Mouse (Mus musculus) ZHBTc4 (cell line): Measurements from ENCODE around the gene Trmt112.
A peak's percentile ranks its signal among the peaks of the same experiment; 100 is the strongest.
"Not testable (repeated sequence)": the region's sequence is repeated elsewhere in the genome, so short reads cannot be mapped to it uniquely, and the experiment has no call there.

Experiments used
- DNase-seq: peaks from one replicate; pipeline ENCODE4 v3.0.0-alpha.2; 2011; ENCODE audit warnings: low read depth, low spot score

Gene Trmt112

GRCm38 (mm10) chr19:6909507-6910289 is at the start of gene Trmt112, which contains the start of gene Prdx5:
Gene Trmt112, plus strand, starts transcription at chr19:6909698.
Gene Prdx5, minus strand, starts transcription at chr19:6910106.
- peak; percentile 95 for DNase-seq

DNA sequence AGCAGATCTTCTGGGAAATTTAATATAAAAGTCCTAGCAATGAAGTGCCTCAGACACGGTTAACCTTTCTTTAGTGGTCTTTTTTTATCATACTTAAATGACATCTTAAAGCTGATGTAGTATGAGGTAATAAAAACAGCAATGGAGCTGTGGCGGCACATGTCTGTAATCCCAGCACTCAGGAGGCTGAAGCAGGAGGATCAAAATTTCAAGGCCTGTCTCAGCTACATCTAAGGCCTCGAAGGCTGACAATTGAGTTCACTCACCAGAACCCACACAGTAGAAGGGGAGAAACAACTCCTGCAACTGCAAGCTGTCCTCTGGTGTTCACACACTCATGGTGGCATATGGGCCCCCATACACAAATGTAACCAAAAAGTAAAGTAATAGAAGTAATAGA is 49.5 kb upstream of the Trmt112 start:
- DNase-seq = no peak

- DNase-seq = no peak
Measured at GRCm38 (mm10) chr19:6860706-6861105, 48.8 kb upstream of the Trmt112 start.

- DNase-seq = no peak
Measured at GRCm38 (mm10) chr19:6861451-6861850, 48.0 kb upstream of the Trmt112 start.

- DNase-seq = no peak
Measured at GRCm38 (mm10) chr19:6869355-6869754, 40.1 kb upstream of the Trmt112 start.

GRCm38 (mm10) chr19:6871574-6872271 is 37.8 kb upstream of the Trmt112 start:
- peak; percentile 77 for DNase-seq

- DNase-seq = no peak
Measured at GRCm38 (mm10) chr19:6872701-6873100, 36.8 kb upstream of the Trmt112 start.

DNA sequence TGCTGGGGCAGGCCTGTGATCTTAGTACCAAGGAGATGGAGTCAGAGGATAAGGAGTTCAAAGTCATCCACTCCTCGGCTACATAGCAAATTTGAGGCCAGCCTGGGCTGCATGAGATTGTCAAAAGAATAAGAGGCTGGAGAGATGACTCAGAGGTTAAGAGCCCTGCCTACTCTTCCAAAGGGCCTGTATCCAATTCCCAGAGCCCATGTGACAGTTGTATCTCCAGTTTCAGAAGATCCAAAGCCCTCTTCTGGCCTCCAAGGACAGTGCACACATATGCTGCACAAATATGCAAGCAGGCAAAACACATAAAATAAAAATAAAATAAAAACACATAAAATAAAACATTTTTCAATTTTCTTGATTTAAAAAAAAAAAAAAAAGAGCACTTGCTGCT is 35.2 kb upstream of the Trmt112 start:
- DNase-seq = no peak

DNA sequence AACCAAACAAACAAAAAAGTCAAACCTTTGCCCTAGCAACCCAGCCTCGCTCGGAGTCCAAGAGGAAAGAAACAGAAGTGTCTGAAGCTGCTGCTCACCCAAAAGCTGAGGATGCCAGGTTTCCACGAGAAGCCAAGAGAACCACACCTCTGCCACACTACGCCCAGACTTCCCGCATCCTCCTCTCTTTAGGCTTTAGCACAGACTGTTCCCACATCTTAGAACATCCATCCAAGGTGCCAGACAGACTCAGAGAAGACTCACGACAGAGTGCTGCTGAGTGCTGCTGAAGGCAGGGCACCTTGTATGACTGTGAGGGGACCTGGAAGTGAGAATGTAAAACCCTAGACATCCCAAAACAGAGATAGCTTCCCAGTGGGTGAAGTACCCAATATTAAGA is 33.7 kb upstream of the Trmt112 start:
- DNase-seq = no peak

DNA sequence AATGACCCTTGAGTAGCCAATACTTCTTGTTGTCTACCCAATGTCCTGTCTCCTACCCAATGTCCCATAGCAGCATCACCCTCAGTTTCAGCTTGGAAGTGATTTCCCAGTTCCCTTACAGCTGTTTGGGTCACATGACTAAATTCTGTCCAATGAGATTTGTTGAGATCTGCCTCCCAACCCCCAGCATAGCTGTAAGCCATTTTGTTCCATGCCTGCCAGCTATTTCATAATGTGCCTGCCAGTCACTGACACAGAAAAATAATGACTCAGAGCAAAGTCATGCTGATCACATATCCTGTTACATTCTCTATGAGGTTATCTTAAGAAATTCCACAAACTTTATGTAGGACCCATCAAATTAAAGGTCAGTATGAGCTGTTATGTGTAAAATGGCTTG is 32.7 kb upstream of the Trmt112 start:
- no peak for DNase-seq

DNA sequence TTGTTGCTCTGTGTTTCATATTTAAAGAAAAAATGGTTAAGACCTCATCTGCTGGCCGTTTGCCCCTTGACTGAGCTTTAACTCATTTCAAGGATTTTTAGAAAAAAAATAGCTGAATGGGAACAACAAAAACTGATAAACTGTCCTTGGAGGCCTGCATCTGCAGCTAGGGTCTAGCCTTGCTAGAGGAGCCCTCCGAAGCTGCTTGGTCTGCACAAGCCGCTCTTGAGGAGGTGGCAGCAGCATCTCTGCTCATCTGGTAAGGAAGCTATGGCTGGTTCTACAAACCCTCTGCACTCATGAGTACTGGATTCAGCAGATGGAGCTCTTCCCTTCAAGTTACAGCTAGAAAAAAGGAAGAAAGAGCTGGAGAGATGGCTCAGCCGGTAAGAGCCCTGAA is 31.5 kb upstream of the Trmt112 start:
- DNase-seq = no peak

GRCm38 (mm10) chr19:6892512-6892911 is 17.0 kb upstream of the Trmt112 start:
- DNase-seq = no peak

GRCm38 (mm10) chr19:6893731-6894451 is 15.6 kb upstream of the Trmt112 start:
- DNase-seq = no peak

DNA sequence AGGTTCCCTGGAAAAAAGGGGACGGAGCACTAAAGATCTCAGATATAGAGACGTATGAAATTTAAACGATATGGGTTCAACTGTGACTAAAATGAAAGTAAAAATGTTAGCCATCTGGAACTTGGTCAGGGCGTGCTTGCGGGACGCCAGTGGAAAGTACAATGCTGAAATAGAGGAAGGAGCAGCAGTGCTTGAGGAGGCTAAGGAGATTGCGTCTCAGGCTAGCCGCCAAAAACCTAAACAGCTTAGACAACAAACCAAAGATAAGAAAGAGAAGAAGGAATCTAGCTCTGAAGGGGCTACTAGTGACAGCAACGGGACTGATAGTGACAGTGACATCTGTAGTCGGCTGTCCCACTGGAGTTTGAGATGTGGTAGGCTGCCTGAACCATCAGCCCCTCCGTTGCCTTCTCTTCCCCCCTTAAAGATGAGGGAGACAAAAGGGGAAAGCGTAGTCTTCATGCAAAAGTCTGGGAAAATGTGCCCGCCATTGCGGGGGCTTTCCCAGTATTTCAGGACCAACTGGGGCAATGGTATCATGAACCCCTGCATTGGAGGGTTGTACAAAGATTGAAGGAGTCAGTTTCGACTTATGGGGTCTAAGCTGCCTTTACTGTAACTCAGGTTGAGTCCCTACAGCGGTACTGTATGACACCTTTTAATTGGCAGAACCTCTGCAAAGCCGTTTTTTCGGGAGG is 13.7 kb upstream of the Trmt112 start:
- not testable (repeated sequence) for DNase-seq

DNA sequence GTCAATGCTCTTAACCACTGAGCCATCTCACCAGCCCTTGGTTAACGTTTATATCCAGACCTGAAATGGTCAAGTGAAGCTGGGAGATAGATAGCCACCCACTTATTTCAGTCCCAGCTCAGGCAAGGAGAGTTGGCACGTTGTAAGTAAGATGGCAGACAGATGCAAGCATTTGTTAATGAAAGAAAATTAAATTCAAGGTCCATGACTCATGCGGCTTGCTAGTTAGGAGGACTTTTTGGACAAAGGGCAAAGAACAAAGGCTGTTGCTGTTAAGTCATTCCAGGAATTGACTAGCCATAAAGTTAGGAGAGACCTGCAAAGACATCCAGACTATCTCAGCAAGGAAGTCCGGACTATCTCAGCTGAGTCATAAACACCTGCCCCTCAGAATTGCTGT is 9.9 kb upstream of the Trmt112 start:
- DNase-seq = no peak

- no peak for DNase-seq
Measured at GRCm38 (mm10) chr19:6903031-6903430, 6.5 kb upstream of the Trmt112 start.

- no peak for DNase-seq
Measured at GRCm38 (mm10) chr19:6904846-6905245, 4.7 kb upstream of the Trmt112 start.

- no peak for DNase-seq
Measured at GRCm38 (mm10) chr19:6905498-6906159, 3.9 kb upstream of the Trmt112 start.

GRCm38 (mm10) chr19:6906199-6906598 is 3.3 kb upstream of the Trmt112 start:
- DNase-seq = no peak

- no peak for DNase-seq
Measured at GRCm38 (mm10) chr19:6907094-6907493, 2.4 kb upstream of the Trmt112 start.
